Mouse (Mus musculus) midbrain, embryonic 14.5 days (tissue): ENCODE measurements at regions not wholly inside any gene's neighbourhood (a gene's known extent, or its start where the extent isn't known, plus 50 kb on each side); places are given as distances from the start of the nearest gene placed in this dataset.
A peak's percentile ranks its signal among the peaks of the same experiment; 100 is the strongest.

Source experiments
- ATAC-seq: fragments of 200-750 bp; cut with Nextera tagmentation; 2 replicates; pipeline ENCODE4 v1.8.0; 2017; ENCODE audit warnings: moderate number of reproducible peaks, moderate library complexity; ENCODE audit not compliant: low FRiP score, low TSS enrichment
- DNase-seq: peaks from one replicate; pipeline ENCODE4 v3.0.0-alpha.2; 2015
- H3K27ac ChIP-seq: fragments of 300-500 bp; sonication (generic); replicated peaks from 2 replicates; pipeline ENCODE4 v1.5.1; 2014; ENCODE audit warnings: mild to moderate bottlenecking, low read depth, low read length, moderate library complexity
- H3K27me3 ChIP-seq: fragments of 300-500 bp; sonication (generic); 2 replicates; pipeline ENCODE4 v1.6.1; 2014; ENCODE audit warnings: low read length, control low read depth, mixed read lengths; ENCODE audit not compliant: control insufficient read depth, insufficient read depth
- H3K36me3 ChIP-seq: fragments of 300-500 bp; sonication (generic); 2 replicates; pipeline ENCODE4 v1.6.1; 2014; ENCODE audit warnings: low read length, control low read depth; ENCODE audit not compliant: control insufficient read depth, insufficient read depth
- H3K4me1 ChIP-seq: fragments of 300-500 bp; sonication (generic); 2 replicates; pipeline ENCODE4 v1.6.1; 2014; ENCODE audit warnings: mild to moderate bottlenecking, antibody characterized with exemption, low read length, control low read depth; ENCODE audit not compliant: control insufficient read depth, insufficient read depth
- H3K4me2 ChIP-seq: fragments of 300-500 bp; sonication (generic); 2 replicates; pipeline ENCODE4 v1.6.1; 2014; ENCODE audit warnings: mild to moderate bottlenecking, low read length, moderate library complexity
- H3K4me3 ChIP-seq: fragments of 300-500 bp; sonication (generic); replicated peaks from 2 replicates; pipeline ENCODE4 v1.5.1; 2014; ENCODE audit warnings: low read depth, low read length
- H3K9ac ChIP-seq: fragments of 300-500 bp; sonication (generic); replicated peaks from 2 replicates; pipeline ENCODE4 v1.6.1; 2014; ENCODE audit warnings: mild to moderate bottlenecking, low read length, moderate library complexity
- H3K9me3 ChIP-seq: fragments of 300-500 bp; sonication (generic); 2 replicates; pipeline ENCODE4 v1.6.1; 2016; ENCODE audit warnings: low read length, control low read depth, mixed read lengths; ENCODE audit not compliant: control insufficient read depth
- WGBS: fragments of 180-500 bp; shearing (Covaris S2); extraction: QIAGEN DNeasy Blood & Tissue Kit; methylation state at CpG from one replicate; pipeline ENCODE4 v1.1.7; 2014; 5-methylcytosine and 5-hydroxymethylcytosine counted together

- Histone ChIP-seq H3K27me3 (no peaks in the 10 kb centered on the region), H3K4me2 (no peak overlapping the region), H3K27ac (no peak overlapping the region), H3K4me3 (no peak overlapping the region), H3K9ac (no peak overlapping the region), H3K4me1 (peaks cover 3% of the 10 kb centered on the region; the same call in 1 of the 2 replicates), H3K9me3 (no peaks in the 10 kb centered on the region), H3K36me3 (no peaks in the 10 kb centered on the region)
- 72% methylated on average over 1 of the region's 1 CpGs for WGBS
- DNase-seq, result peak; percentile 75
- peak; percentile 87 for ATAC-seq
Observed at GRCm38 (mm10) chr13:85773848-85774247, 272.9 kb downstream of the Cox7c start.

GRCm38 (mm10) chr13:85771027-85771681, 275.6 kb downstream of the Cox7c start:
- Histone ChIP-seq H3K9me3 (no peaks in the 10 kb centered on the region), H3K36me3 (no peaks in the 10 kb centered on the region), H3K9ac (no peak overlapping the region), H3K4me3 (no peak overlapping the region), H3K27ac (no peak overlapping the region), H3K4me1 (peaks cover 3% of the 10 kb centered on the region; the same call in 1 of the 2 replicates), H3K27me3 (no peaks in the 10 kb centered on the region), H3K4me2 (no peak overlapping the region)
- ATAC-seq, result no peak
- DNase-seq, result no peak
- 67% methylated on average over 3 of the region's 3 CpGs for whole genome bisulfite sequencing

- no peaks in the 10 kb centered on the region for H3K27me3 ChIP-seq
- H3K27ac ChIP-seq, result no peak overlapping the region
- H3K9me3 ChIP-seq, result no peaks in the 10 kb centered on the region
- peaks cover 3% of the 10 kb centered on the region; the same call in 1 of the 2 replicates for H3K4me1 ChIP-seq
- ATAC-seq (no peak), DNase-seq (no peak)
- no peak overlapping the region for H3K9ac ChIP-seq
- no peak overlapping the region for H3K4me3 ChIP-seq
- H3K4me2 ChIP-seq, result no peak overlapping the region
- no peaks in the 10 kb centered on the region for H3K36me3 ChIP-seq
Observed at GRCm38 (mm10) chr13:85770538-85770937, 276.2 kb downstream of the Cox7c start.

GRCm38 (mm10) chr13:85768520-85768919, 278.2 kb downstream of the Cox7c start:
- DNase-seq (no peak), ATAC-seq (no peak)
- no peak overlapping the region for H3K9ac ChIP-seq
- H3K36me3 ChIP-seq, result no peaks in the 10 kb centered on the region
- H3K27me3 ChIP-seq, result no peaks in the 10 kb centered on the region
- no peaks in the 10 kb centered on the region for H3K9me3 ChIP-seq
- no peak overlapping the region for H3K4me2 ChIP-seq
- no peaks in the 10 kb centered on the region for H3K4me1 ChIP-seq
- H3K27ac ChIP-seq, result no peak overlapping the region
- 80% methylated on average over 1 of the region's 1 CpGs for WGBS
- no peak overlapping the region for H3K4me3 ChIP-seq

GRCm38 (mm10) chr13:85724616-85725015, 322.1 kb downstream of the Cox7c start:
- no peaks in the 10 kb centered on the region for H3K36me3 ChIP-seq
- no peaks in the 10 kb centered on the region for H3K4me1 ChIP-seq
- ATAC-seq (no peak), DNase-seq (no peak)
- WGBS, result 97% methylated on average over 3 of the region's 3 CpGs
- H3K27me3 ChIP-seq, result no peaks in the 10 kb centered on the region
- H3K4me3 ChIP-seq, result no peak overlapping the region
- H3K27ac ChIP-seq, result no peak overlapping the region
- no peaks in the 10 kb centered on the region for H3K9me3 ChIP-seq
- H3K4me2 ChIP-seq, result no peak overlapping the region
- H3K9ac ChIP-seq, result no peak overlapping the region

GRCm38 (mm10) chr13:85724105-85724504, 322.6 kb downstream of the Cox7c start:
- DNase-seq, result no peak
- Histone ChIP-seq H3K27me3 (no peaks in the 10 kb centered on the region), H3K4me3 (no peak overlapping the region), H3K4me2 (no peak overlapping the region), H3K4me1 (no peaks in the 10 kb centered on the region), H3K27ac (no peak overlapping the region), H3K36me3 (no peaks in the 10 kb centered on the region), H3K9ac (no peak overlapping the region), H3K9me3 (no peaks in the 10 kb centered on the region)
- no peak for ATAC-seq
- 92% methylated on average over 5 of the region's 5 CpGs for WGBS

GRCm38 (mm10) chr13:85720314-85720713, 326.4 kb downstream of the Cox7c start:
- no peak overlapping the region for H3K4me3 ChIP-seq
- H3K27me3 ChIP-seq, result no peaks in the 10 kb centered on the region
- no peak overlapping the region for H3K9ac ChIP-seq
- no peaks in the 10 kb centered on the region for H3K9me3 ChIP-seq
- ATAC-seq (no peak), DNase-seq (no peak)
- no peaks in the 10 kb centered on the region for H3K4me1 ChIP-seq
- no peak overlapping the region for H3K4me2 ChIP-seq
- H3K36me3 ChIP-seq, result no peaks in the 10 kb centered on the region
- WGBS, result 93% methylated on average over 3 of the region's 3 CpGs
- no peak overlapping the region for H3K27ac ChIP-seq

- H3K9ac ChIP-seq, result no peak overlapping the region
- 92% methylated on average over 2 of the region's 2 CpGs for WGBS
- no peaks in the 10 kb centered on the region for H3K27me3 ChIP-seq
- no peaks in the 10 kb centered on the region for H3K36me3 ChIP-seq
- H3K4me1 ChIP-seq, result no peaks in the 10 kb centered on the region
- DNase-seq (no peak), ATAC-seq (no peak)
- H3K4me2 ChIP-seq, result no peak overlapping the region
- no peak overlapping the region for H3K4me3 ChIP-seq
- H3K27ac ChIP-seq, result no peak overlapping the region
- no peaks in the 10 kb centered on the region for H3K9me3 ChIP-seq
Observed at GRCm38 (mm10) chr13:85715883-85716498, 330.7 kb downstream of the Cox7c start.

GRCm38 (mm10) chr13:85692374-85692773, 354.3 kb downstream of the Cox7c start:
- DNase-seq (no peak), ATAC-seq (no peak)
- H3K27ac ChIP-seq, result no peak overlapping the region
- no peak overlapping the region for H3K9ac ChIP-seq
- no peak overlapping the region for H3K4me2 ChIP-seq
- H3K9me3 ChIP-seq, result no peaks in the 10 kb centered on the region
- no peaks in the 10 kb centered on the region for H3K36me3 ChIP-seq
- no peak overlapping the region for H3K4me3 ChIP-seq
- 52% methylated on average over 1 of the region's 1 CpGs for WGBS
- H3K27me3 ChIP-seq, result no peaks in the 10 kb centered on the region
- H3K4me1 ChIP-seq, result no peaks in the 10 kb centered on the region
